Mouse (Mus musculus): Measurements from ENCODE around the gene Slc35f5.

DNA sequence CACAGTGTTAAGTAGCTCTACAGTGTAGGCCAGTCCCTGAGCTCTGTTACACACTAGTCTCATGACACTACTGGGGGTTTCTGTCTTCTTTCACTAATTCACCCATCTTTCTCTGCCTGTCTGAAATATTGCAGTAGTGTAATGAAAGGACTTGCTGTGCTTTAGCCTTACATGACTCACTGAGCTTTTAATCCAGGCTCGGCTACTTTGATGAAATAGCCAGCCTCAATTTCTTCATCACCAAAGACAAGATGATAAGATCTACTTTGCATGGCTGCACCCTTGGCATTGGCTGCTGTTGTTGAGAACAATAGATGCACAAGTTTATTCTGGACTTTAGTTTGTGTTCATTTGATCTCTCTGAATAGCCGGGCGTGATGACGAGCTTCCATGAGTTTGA, 7.7 kb downstream of the Slc35f5 start:
- TF ChIP-seq NRF1 (IDR thresholded peaks at IDR 0.05; ENCODE audit: insufficient read depth, low read depth, low read length, poor library complexity, severe bottlenecking), result no peak
- no peak for TF ChIP-seq CTCF (IDR thresholded peaks at IDR 0.05 in 2 of 3, conservative IDR thresholded peaks at IDR 0.05 in 1 of 3; ENCODE audit: control insufficient read depth in 1 of 3, insufficient read depth in 1 of 3, low read depth in 2 of 3, low read length in 3 of 3, poor library complexity in 1 of 3, severe bottlenecking in 1 of 3)
- TF ChIP-seq MYB (IDR thresholded peaks at IDR 0.05; ENCODE audit: low read depth, low read length), result no peak
- TF ChIP-seq POLR2A (IDR thresholded peaks at IDR 0.05; ENCODE audit: control insufficient read depth in 1 of 2, insufficient read depth in 1 of 2, low read depth in 1 of 2, low read length in 2 of 2, poor library complexity in 1 of 2), result no peak
- no peak for TF ChIP-seq POLR2AphosphoS2 (IDR thresholded peaks at IDR 0.05; ENCODE audit: low read length)
